Mouse (Mus musculus) stomach, embryonic 14.5 days (tissue): Measurements from ENCODE around the gene Dgkh. TPM values are rescaled to one million over a fixed set of nuclear protein-coding genes. Genes with fewer than 3 reads are reported as not detected.
"Not testable (repeated sequence)": the region's sequence is repeated elsewhere in the genome, so short reads cannot be mapped to it uniquely, and the experiment has no call there.

Source experiments
- ATAC-seq: fragments of 200-750 bp; cut with Nextera tagmentation; 2 replicates; pipeline ENCODE4 v1.8.0; 2017; ENCODE audit warnings: low read depth, moderate TSS enrichment; ENCODE audit not compliant: insufficient number of reproducible peaks, insufficient read depth, low FRiP score
- H3K27ac ChIP-seq: fragments of 300-500 bp; sonication (generic); 2 replicates; pipeline ENCODE4 v1.5.1; 2014; ENCODE audit warnings: mild to moderate bottlenecking, low read length, moderate library complexity, mixed read lengths
- H3K27me3 ChIP-seq: fragments of 300-500 bp; sonication (generic); 2 replicates; pipeline ENCODE4 v1.6.1; 2014; ENCODE audit warnings: low read length, control low read depth, mixed read lengths; ENCODE audit not compliant: control insufficient read depth, insufficient read depth
- H3K36me3 ChIP-seq: fragments of 300-500 bp; sonication (generic); 2 replicates; pipeline ENCODE4 v1.6.1; 2014; ENCODE audit warnings: mild to moderate bottlenecking, control low read depth, low read length, moderate library complexity, mixed read lengths; ENCODE audit not compliant: control insufficient read depth, insufficient read depth
- H3K4me1 ChIP-seq: fragments of 300-500 bp; sonication (generic); 2 replicates; pipeline ENCODE4 v1.6.1; 2014; ENCODE audit warnings: low read length, control low read depth, mixed read lengths; ENCODE audit not compliant: control insufficient read depth, insufficient read depth
- H3K4me2 ChIP-seq: fragments of 300-500 bp; sonication (generic); replicated peaks from 2 replicates; pipeline ENCODE4 v1.6.1; 2014; ENCODE audit warnings: low read depth, low read length, control low read depth
- H3K4me3 ChIP-seq: fragments of 300-500 bp; sonication (generic); 2 replicates; pipeline ENCODE4 v1.5.1; 2014; ENCODE audit warnings: low read depth, low read length, control low read depth
- H3K9ac ChIP-seq: fragments of 300-500 bp; sonication (generic); replicated peaks from 2 replicates; pipeline ENCODE4 v1.6.1; 2014; ENCODE audit warnings: low read depth, mild to moderate bottlenecking, control low read depth, low read length, moderate library complexity, mixed read lengths
- H3K9me3 ChIP-seq: fragments of 300-500 bp; sonication (generic); 2 replicates; pipeline ENCODE4 v1.6.1; 2016; ENCODE audit warnings: low read depth, low read length, control low read depth; ENCODE audit not compliant: control insufficient read depth
- WGBS: fragments of 180-500 bp; shearing (Covaris S2); extraction: QIAGEN DNeasy Blood & Tissue Kit; methylation state at CpG from one replicate; pipeline ENCODE4 v1.1.7; 2014; 5-methylcytosine and 5-hydroxymethylcytosine counted together
- polyA plus RNA-seq: library from polyadenylated mRNA; unstranded; fragments of >200 nt; fragmentation: Nextera tagmentation; extraction: Ambion mirVana; gene quantifications from 2 replicates; pipeline ENCODE4 v1.2.1, GENCODE M21; 2014

Gene Dgkh
- polyA plus RNA-seq, 1 experiment from 2014 or later: 2.7 TPM

- Histone ChIP-seq H3K4me1 (no peaks in the 10 kb centered on the region), H3K9ac (no peak overlapping the region), H3K4me2 (no peak overlapping the region), H3K36me3 (0 out of 2 replicates have a peak, but pooled peaks cover 3% of the 10 kb centered on the region), H3K27ac (no peak overlapping the region), H3K4me3 (no peak overlapping the region), H3K9me3 (no peaks in the 10 kb centered on the region), H3K27me3 (no peaks in the 10 kb centered on the region)
- WGBS: 74% methylated on average over 4 of the region's 4 CpGs
- ATAC-seq: no peak
Measured at GRCm38 (mm10) chr14:78566431-78566830, 166.1 kb downstream of the Dgkh start.

- H3K4me1 ChIP-seq: no peaks in the 10 kb centered on the region
- no peak for ATAC-seq
- H3K4me3 ChIP-seq: no peak overlapping the region
- H3K4me2 ChIP-seq: no peak overlapping the region
- no peaks in the 10 kb centered on the region for H3K36me3 ChIP-seq
- no peaks in the 10 kb centered on the region for H3K9me3 ChIP-seq
- no peak overlapping the region for H3K9ac ChIP-seq
- no peak overlapping the region for H3K27ac ChIP-seq
- H3K27me3 ChIP-seq: no peaks in the 10 kb centered on the region
- 67% methylated on average over 2 of the region's 2 CpGs for WGBS
Measured at GRCm38 (mm10) chr14:78564292-78564691, 168.3 kb downstream of the Dgkh start.

GRCm38 (mm10) chr14:78563211-78563610 is 169.4 kb downstream of the Dgkh start:
- Histone ChIP-seq H3K4me1 (no peaks in the 10 kb centered on the region), H3K27ac (no peak overlapping the region), H3K36me3 (no peaks in the 10 kb centered on the region), H3K27me3 (no peaks in the 10 kb centered on the region), H3K4me2 (no peak overlapping the region), H3K9ac (no peak overlapping the region), H3K9me3 (no peaks in the 10 kb centered on the region), H3K4me3 (no peak overlapping the region)
- WGBS: 84% methylated on average over 7 of the region's 7 CpGs
- no peak for ATAC-seq

GRCm38 (mm10) chr14:78562121-78562520 is 170.5 kb downstream of the Dgkh start:
- no peaks in the 10 kb centered on the region for H3K4me1 ChIP-seq
- no peaks in the 10 kb centered on the region for H3K27me3 ChIP-seq
- H3K9me3 ChIP-seq: no peaks in the 10 kb centered on the region
- H3K9ac ChIP-seq: no peak overlapping the region
- ATAC-seq: no peak
- H3K4me2 ChIP-seq: no peak overlapping the region
- H3K27ac ChIP-seq: no peak overlapping the region
- H3K36me3 ChIP-seq: no peaks in the 10 kb centered on the region
- WGBS: 76% methylated on average over 4 of the region's 4 CpGs
- no peak overlapping the region for H3K4me3 ChIP-seq

- no peaks in the 10 kb centered on the region for H3K4me1 ChIP-seq
- H3K9me3 ChIP-seq: no peaks in the 10 kb centered on the region
- H3K27ac ChIP-seq: no peak overlapping the region
- H3K36me3 ChIP-seq: no peaks in the 10 kb centered on the region
- H3K9ac ChIP-seq: no peak overlapping the region
- no peak for ATAC-seq
- no peak overlapping the region for H3K4me3 ChIP-seq
- no peaks in the 10 kb centered on the region for H3K27me3 ChIP-seq
- H3K4me2 ChIP-seq: no peak overlapping the region
- WGBS: 85% methylated on average over 8 of the region's 8 CpGs
Measured at GRCm38 (mm10) chr14:78559042-78559441, 173.5 kb downstream of the Dgkh start.

GRCm38 (mm10) chr14:78554830-78555229 is 177.7 kb downstream of the Dgkh start:
- not testable (repeated sequence) for H3K4me2 ChIP-seq, H3K4me3 ChIP-seq, H3K36me3 ChIP-seq, H3K9me3 ChIP-seq, H3K27me3 ChIP-seq, H3K9ac ChIP-seq, H3K4me1 ChIP-seq, ATAC-seq, H3K27ac ChIP-seq
- WGBS: 86% methylated on average over 3 of the region's 3 CpGs

GRCm38 (mm10) chr14:78553661-78554060 is 178.9 kb downstream of the Dgkh start:
- H3K4me1 ChIP-seq: no peaks in the 10 kb centered on the region
- no peaks in the 10 kb centered on the region for H3K27me3 ChIP-seq
- no peaks in the 10 kb centered on the region for H3K9me3 ChIP-seq
- WGBS: 94% methylated on average over 6 of the region's 6 CpGs
- no peak overlapping the region for H3K27ac ChIP-seq
- H3K9ac ChIP-seq: no peak overlapping the region
- no peak overlapping the region for H3K4me3 ChIP-seq
- H3K4me2 ChIP-seq: no peak overlapping the region
- no peaks in the 10 kb centered on the region for H3K36me3 ChIP-seq
- ATAC-seq: no peak

GRCm38 (mm10) chr14:78548807-78549206 is 183.8 kb downstream of the Dgkh start:
- WGBS: 50% methylated on average over 6 of the region's 6 CpGs
- no peak overlapping the region for H3K4me3 ChIP-seq
- ATAC-seq: no peak
- no peaks in the 10 kb centered on the region for H3K4me1 ChIP-seq
- H3K9me3 ChIP-seq: no peaks in the 10 kb centered on the region
- H3K9ac ChIP-seq: no peak overlapping the region
- no peak overlapping the region for H3K4me2 ChIP-seq
- no peak overlapping the region for H3K27ac ChIP-seq
- no peaks in the 10 kb centered on the region for H3K36me3 ChIP-seq
- H3K27me3 ChIP-seq: no peaks in the 10 kb centered on the region

GRCm38 (mm10) chr14:78541319-78541718 is 191.3 kb downstream of the Dgkh start:
- H3K4me1 ChIP-seq: 0 out of 2 replicates have a peak, but pooled peaks cover 6% of the 10 kb centered on the region
- H3K27ac ChIP-seq: no peak overlapping the region
- no peak for ATAC-seq
- 68% methylated on average over 3 of the region's 3 CpGs for WGBS
- H3K36me3 ChIP-seq: no peaks in the 10 kb centered on the region
- no peak overlapping the region for H3K4me3 ChIP-seq
- no peaks in the 10 kb centered on the region for H3K9me3 ChIP-seq
- H3K27me3 ChIP-seq: no peaks in the 10 kb centered on the region
- no peak overlapping the region for H3K9ac ChIP-seq
- no peak overlapping the region for H3K4me2 ChIP-seq
